ENCODE assay signal across 19 mouse cellular contexts in genomic region chr17:33875797-33876196, GRCm38 (mm10). TPM values are rescaled to one million over a fixed set of nuclear protein-coding genes. Genes with fewer than 3 reads are reported as not detected.
DNase-seq lines count a peak whose midpoint lies in the region; ATAC-seq and TF ChIP-seq lines count a peak whose summit lies in the region.
"Not testable (repeated sequence)": the region's sequence is repeated elsewhere in the genome, so short reads cannot be mapped to it uniquely, and the experiment has no call there.
"Had no signal": no experiment of that assay in that cellular context is flagged by ENCODE, and none has a peak within 500 bp of the region (broad histone marks: within the 10 kb centered on the region; RNA-seq: fewer than 3 reads in every experiment).

No protein-coding gene starts in this region.

- H3K27me3 ChIP-seq in liver, postnatal 0 days (ENCODE audit: insufficient read depth, low read length) = not testable (repeated sequence)

- TF ChIP-seq EP300 in liver, postnatal 0 days (IDR thresholded peaks at IDR 0.05; ENCODE audit: low read depth) = not testable (repeated sequence)

- not testable (repeated sequence) for H3K27ac ChIP-seq in liver, postnatal 0 days (ENCODE audit: low read depth)

- not testable (repeated sequence) for H3K4me2 ChIP-seq in liver, postnatal 0 days (ENCODE audit: low read depth, low read length)

- not testable (repeated sequence) for H3K4me1 ChIP-seq in liver, postnatal 0 days (ENCODE audit: insufficient read depth)

- 75% methylated on average over 5 of the region's 5 CpGs for WGBS in liver, postnatal 0 days (ENCODE audit: insufficient replicate concordance)

- H3K4me3 ChIP-seq in liver, postnatal 0 days (ENCODE audit: low read depth, low read length) = not testable (repeated sequence)

- H3K9me3 ChIP-seq in liver, postnatal 0 days (ENCODE audit: low read length) = not testable (repeated sequence)

- DNase-seq in CD4-positive, CD25-positive, alpha-beta regulatory T cell, adult 2 months (ENCODE audit: low read depth, low spot score) = peak; percentile 34
- DNase-seq in adipocyte (ENCODE audit: low spot score) = peak; percentile 40
- peak; percentile 20 for DNase-seq in embryo, embryonic 11 days
- peak; percentile 41 for DNase-seq in heart, postnatal 4 days
- DNase-seq in kidney, postnatal 36 days = peak; percentile 19 to 50
- not testable (repeated sequence) for DNase-seq in liver, postnatal 0 days
- DNase-seq in thymus, postnatal 4 days = peak; percentile 42

- not testable (repeated sequence) for H3K9ac ChIP-seq in liver, postnatal 0 days (replicated peaks)

- peak; percentile 57 for ATAC-seq in liver, postnatal 0 days
- ATAC-seq in monocyte, adult 5-6 weeks (replicated peaks; ENCODE audit: insufficient number of reproducible peaks, low FRiP score, low TSS enrichment, poor library complexity, severe bottlenecking) = 0 out of 2 replicates have a peak, but pooled peaks have one; percentile 22

- not testable (repeated sequence) for H3K36me3 ChIP-seq in liver, postnatal 0 days (replicated peaks; ENCODE audit: insufficient read depth, low read length)

- TF ChIP-seq CTCF in liver, postnatal 0 days (IDR thresholded peaks at IDR 0.05; ENCODE audit: low read depth) = peak; percentile 58

RNA-seq across cellular contexts. Expression of gene Gm7029, which starts 2.2 kb away (rescaled TPM):
- not detected for total RNA-seq in heart, postnatal 4 days (2021)
- polyA plus RNA-seq in liver, postnatal 0 days (2015; fragmentation: Nextera tagmentation; extraction: Ambion mirVana) = not detected in 2 replicates
- total RNA-seq in monocyte, adult 5-6 weeks (2017) = not detected in 3 replicates
- total RNA-seq: adrenal gland, postnatal 4 days; gastrocnemius, postnatal 10 days; heart, postnatal 36 days had no signal
- polyA plus RNA-seq: forebrain, embryonic 16.5 days; intestine, embryonic 14.5 days; large intestine, adult 2 months; limb, embryonic 12.5 days; midbrain, embryonic 13.5 days; neural tube, embryonic 12.5 days; small intestine, adult 2 months; stomach, embryonic 15.5 days had no signal

RNA-seq across cellular contexts. Expression of gene Kifc1, which starts 14.7 kb away (rescaled TPM):
- total RNA-seq in heart, postnatal 4 days (2021) = 10 to 100 TPM; 40.2 to 42.7 TPM
- polyA plus RNA-seq in liver, postnatal 0 days (2015; fragmentation: Nextera tagmentation; extraction: Ambion mirVana) = 2.6 and 3.6 TPM in 2 replicates
- 0.48 to 4.9 TPM (median 0.96 TPM) in 3 replicates for total RNA-seq in monocyte, adult 5-6 weeks (2017)

RNA-seq across cellular contexts. Expression of gene Platr17, which starts 29.1 kb away (rescaled TPM):
- total RNA-seq in heart, postnatal 4 days (2021) = not detected
- polyA plus RNA-seq in liver, postnatal 0 days (2015; fragmentation: Nextera tagmentation; extraction: Ambion mirVana) = 0.41 and 0.54 TPM in 2 replicates
- 1.6 to 5.9 TPM (median 5.5 TPM) in 3 replicates for total RNA-seq in monocyte, adult 5-6 weeks (2017)
- total RNA-seq: adrenal gland, postnatal 4 days; gastrocnemius, postnatal 10 days; heart, postnatal 36 days had no signal
- polyA plus RNA-seq: neural tube, embryonic 12.5 days; small intestine, adult 2 months had no signal

RNA-seq across cellular contexts. Expression of gene Cd320, which starts 32.9 kb away (rescaled TPM):
- 10 to 100 TPM; 16.8 to 21.4 TPM for total RNA-seq in heart, postnatal 4 days (2021)
- 16.6 and 17.4 TPM in 2 replicates for polyA plus RNA-seq in liver, postnatal 0 days (2015; fragmentation: Nextera tagmentation; extraction: Ambion mirVana)
- total RNA-seq in monocyte, adult 5-6 weeks (2017) = 1.1 to 1.5 TPM in 2 of 3 replicates, not detected in the other

RNA-seq across cellular contexts. Expression of gene Daxx, which starts 33.4 kb away (rescaled TPM):
- 10 to 100 TPM; 16.5 to 18.0 TPM for total RNA-seq in heart, postnatal 4 days (2021)
- polyA plus RNA-seq in liver, postnatal 0 days (2015; fragmentation: Nextera tagmentation; extraction: Ambion mirVana) = 12.6 and 13.0 TPM in 2 replicates
- 38.2 to 72.8 TPM (median 49.3 TPM) in 3 replicates for total RNA-seq in monocyte, adult 5-6 weeks (2017)
